Mouse (Mus musculus) mature B cell (primary cell): Measurements from ENCODE around the gene Slc4a1ap.
"Not testable (repeated sequence)": the region's sequence is repeated elsewhere in the genome, so short reads cannot be mapped to it uniquely, and the experiment has no call there.

Source experiments
- in situ Hi-C: fragments of 300-500 bp; cut with MboI; formaldehyde crosslinking; loops from 2 replicates; pipeline ENCODE4 v1.14.3; 2019

Gene Slc4a1ap

DNA sequence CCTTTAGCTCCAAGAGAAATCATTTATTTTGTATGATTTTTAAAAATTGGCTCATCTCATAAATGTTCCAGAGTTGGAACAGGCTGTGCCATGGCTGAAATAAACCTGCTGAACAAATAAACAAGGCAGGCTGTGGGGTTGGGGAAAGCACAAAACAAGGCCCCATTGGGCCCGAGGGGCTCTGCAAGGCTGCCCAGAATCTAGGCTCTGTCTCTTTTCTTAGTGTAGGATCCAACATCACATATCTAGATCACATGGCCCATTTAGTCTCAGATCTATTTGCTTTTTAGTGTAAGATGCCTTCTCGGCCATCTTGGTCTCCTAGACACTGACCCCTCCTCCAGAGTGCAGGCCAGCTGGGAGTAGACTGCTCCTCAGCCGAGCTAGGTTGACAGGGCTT is 39.7 kb downstream of the Slc4a1ap start:
- in situ Hi-C loops, result no loop called here

DNA sequence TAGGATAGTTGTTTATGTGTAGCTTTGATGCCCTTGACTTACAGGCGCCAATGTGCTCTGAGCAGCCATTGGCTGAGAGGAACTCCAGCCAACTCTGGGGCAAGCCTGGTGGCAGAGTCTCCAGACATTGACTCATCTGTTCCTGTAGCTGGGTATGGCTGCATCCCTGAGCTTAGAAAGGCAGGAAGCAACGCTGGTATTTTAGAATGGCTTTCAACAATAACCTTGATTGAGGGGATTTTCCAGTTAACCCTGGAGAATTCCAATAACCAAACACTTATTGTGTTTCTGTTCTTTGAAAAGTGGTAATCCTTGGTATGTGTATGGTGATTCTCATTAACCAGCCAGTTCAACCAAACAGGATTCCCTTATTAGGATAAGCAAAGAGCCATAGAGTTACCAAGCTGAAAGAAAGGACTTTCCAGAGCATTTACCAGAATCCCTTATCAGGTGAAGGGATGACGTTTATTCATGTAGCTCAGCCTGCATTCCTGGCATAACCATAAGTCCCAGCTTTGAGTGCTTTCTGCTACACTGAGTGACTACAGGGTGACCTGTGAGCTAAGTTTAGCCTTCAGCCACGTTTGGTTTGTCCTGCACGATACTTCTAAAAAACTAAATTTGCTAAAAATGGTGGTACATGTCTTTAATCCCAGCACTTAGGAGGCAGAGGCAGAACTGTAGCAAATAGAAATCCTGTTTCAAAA is 41.3 kb downstream of the Slc4a1ap start:
- in situ Hi-C loops, result no loop called here

DNA sequence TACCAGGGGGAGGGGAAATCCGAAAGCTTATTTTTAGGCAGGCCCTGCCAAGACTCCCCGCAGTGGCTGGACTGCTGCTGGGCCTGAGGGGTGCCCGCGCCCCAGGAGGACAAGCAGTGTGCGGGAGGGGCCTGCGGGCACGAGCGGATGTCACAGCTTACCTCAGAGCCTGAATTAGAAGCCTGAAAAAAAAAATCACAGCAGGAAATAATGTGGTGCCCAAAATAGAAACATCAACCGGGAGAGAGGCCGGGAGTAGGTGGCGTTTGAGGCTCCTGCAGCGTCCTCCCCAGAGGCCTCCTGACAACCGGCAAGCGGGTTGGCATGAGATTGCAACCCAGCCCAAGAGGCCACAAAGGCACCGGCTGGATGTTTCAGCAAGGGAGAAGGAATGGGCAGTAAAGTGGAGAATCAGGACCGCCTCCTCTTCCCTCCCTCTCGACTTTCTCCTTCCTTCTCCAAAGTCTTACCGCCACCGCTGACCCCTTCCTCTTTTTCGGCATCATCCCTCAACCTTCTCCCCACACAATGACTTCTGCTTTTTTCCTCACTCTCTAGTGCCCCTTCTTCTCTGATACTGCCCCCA is 44.3 kb downstream of the Slc4a1ap start:
- in situ Hi-C loops, result loop anchor here (10.0 kb wide), 1 partner anchor 564 kb away; the partner anchor contains the start of gene Fosl2

DNA sequence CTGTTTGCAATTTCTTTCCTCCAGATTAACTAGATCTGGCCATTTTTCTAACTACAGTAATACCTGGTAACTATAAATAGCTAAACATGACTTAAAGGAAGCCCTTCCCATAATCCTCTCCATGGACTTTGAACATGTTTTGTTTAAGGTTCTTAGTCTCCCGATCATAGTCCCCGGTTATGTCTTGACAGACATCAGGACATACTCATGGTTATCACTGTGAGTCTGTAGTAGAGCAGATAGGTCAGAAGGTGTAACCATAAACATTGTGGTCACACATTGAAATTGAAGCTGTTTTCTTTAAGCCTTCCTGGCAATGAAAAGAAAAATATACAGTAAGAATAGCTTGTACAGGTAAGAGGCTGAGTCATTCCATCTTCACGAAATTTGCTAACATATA is 46.9 kb downstream of the Slc4a1ap start:
- in situ Hi-C loops, result loop anchor here (10.0 kb wide), 1 partner anchor 561 kb away; the partner anchor contains the start of gene Fosl2

DNA sequence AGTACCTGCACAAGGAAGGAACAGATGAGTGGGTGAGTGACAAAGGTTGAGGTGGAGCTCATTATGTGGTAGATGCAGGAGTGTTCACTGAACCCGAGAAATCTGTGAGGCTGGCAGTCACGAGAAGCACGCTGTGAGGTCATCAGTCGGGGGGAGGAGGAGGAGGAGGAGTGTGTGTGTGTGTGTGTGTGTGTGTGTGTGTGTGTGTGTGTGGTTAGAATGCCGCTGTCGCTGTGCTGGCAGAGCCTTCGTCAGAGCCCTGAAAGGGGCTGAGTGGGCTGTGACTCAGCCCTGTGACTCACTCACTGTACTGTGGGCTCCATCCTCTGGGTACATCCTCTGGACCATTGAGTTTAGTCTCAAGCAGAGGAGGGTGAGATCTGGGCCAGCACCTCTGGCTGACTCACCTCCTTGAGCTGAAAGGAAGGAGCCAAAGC is 49.8 kb downstream of the Slc4a1ap start:
- in situ Hi-C loops, result loop anchor here (10.0 kb wide), 1 partner anchor 558 kb away; the partner anchor contains the start of gene Fosl2

DNA sequence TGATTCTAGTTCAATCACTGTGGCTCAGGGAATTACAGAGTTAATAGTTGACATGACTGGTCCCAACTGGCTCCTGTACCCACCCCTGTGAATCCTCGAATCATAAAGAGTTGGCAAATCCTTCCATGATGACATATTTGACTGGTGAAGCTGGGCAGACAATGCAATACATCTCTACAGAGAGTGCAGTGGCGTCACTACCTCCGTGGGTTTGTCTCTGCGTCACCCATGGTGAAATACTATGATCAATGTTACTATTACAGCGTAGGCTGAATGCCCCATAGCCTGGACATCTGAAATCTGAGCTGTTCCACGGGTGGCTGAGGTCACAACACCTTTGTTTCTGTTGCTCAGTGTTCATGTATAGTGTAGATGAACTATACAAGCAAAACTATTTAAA is 54.5 kb downstream of the Slc4a1ap start:
- in situ Hi-C loops, result no loop called here

DNA sequence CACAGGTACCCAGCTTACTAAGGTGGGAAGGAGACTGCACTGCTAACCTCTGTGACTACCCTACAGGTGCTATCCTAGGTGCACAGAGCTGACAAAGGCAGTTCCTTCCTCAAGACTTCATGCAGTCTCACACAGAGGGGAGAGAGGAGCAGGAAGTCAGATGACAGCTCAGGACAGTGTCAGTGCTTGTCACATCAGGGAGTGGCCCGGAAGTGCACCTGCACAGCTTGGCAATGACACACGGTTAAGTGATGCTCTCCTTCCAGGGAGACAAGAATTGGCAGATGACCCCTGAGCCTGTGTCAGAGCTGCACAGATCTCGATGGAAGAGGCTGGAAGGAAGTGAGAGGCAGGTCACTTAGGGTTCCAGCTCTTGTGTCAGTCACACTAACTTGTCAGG is 55.1 kb downstream of the Slc4a1ap start:
- in situ Hi-C loops, result no loop called here

DNA sequence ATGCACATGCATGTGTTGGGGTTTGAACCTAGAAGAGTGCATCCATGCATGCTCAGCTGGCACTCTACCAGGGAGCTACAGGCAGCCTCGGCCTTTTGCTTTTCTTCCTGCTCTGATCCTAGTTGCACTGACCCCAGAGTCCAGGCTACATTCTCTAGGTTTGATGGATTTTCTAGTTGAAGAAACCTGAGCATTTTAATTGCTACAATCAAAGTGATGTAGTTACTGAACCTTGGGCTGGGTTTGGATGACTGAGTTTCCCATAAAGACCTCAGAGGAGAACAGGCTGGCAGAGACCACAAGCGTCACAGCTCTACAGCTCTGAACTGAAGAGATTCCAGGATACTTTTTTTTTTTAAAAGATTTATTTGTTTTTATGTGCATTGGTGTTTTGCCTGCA is 56.5 kb downstream of the Slc4a1ap start:
- in situ Hi-C loops, result no loop called here

DNA sequence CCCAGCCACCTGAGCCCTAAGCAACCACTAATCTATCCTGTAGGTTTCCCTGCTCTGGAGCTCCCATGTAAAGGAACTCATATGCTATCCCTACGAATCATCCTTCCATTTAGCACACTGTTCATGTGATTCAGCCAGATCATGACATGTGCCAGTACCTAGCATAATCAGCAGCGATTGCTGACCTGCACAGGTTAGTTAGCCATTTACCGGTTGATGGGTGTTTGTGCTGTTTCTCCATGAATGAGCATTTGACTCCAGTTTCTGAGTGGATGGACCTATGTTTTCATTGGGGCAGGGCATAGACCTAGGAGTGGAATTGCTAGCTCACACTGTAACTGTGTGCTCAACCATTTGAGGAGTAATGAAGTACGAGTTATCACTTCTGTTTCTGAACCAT is 58.7 kb downstream of the Slc4a1ap start:
- in situ Hi-C loops, result no loop called here

DNA sequence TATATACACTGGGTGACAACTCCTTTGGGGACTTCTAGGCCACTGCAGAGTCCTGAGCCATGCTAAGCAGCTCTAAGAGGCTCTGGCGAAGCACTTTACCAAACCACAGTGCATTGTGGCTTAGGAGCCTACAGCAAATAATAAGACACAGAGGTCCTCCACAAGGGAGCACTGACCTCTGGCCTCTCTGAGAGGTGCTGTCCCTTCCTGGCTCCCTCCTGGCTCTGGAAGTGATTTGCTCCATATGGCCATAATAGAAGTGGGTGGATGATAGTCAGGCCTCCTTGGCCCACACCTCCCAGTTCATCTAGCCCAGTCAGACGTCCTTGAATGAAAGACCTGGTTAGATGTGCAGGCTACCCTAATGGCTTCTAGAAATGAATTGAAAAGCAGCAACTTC is 61.2 kb downstream of the Slc4a1ap start:
- in situ Hi-C loops, result no loop called here

DNA sequence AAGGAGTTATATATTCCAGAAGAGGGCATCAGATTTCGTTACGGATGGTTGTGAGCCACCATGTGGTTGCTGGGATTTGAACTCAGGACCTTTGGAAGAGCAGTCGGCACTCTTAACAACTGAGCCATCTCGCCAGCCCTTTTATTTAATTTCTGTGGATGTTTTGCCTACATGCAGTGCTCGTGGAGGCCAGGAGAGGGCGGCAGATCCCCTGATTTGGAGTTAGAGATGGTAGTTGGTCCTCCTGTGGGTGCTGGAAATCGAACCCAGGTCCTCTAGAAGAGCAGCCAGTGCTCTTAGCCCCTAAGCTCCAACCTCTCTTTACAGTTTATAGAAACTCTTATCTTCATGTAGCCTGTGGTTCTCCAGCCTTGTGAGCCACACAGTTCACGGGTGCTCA is 61.9 kb downstream of the Slc4a1ap start:
- in situ Hi-C loops, result not testable (repeated sequence)

DNA sequence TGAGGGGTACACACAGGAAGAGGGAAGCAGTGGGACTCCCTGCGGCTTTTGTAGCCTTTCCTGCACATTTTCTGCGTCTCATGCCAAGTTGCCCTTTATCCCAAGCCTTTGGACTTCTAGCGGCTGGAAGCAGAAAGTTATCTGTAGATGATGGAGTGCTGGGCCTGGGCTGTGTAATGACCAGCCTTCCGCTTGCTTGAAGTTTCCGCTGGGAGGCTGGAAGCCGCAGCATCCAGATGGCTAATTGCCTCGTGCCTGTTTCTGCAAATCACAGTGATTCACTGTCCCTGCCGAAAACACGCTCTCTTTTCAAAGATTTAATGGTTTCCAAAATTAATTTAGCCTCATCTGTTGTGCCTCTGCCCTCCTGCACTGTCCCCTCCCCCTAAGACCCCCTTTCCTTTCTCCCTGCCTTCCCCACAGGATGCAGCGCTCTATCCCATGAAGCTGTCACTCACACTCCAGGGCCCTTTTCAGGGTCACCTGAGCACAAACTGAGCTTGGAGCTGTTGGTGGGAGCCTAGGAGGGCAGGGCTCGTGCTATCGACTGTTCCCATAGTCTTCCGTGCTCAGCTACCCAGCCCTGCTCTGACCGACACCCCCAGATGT is 63.0 kb downstream of the Slc4a1ap start:
- in situ Hi-C loops, result no loop called here

DNA sequence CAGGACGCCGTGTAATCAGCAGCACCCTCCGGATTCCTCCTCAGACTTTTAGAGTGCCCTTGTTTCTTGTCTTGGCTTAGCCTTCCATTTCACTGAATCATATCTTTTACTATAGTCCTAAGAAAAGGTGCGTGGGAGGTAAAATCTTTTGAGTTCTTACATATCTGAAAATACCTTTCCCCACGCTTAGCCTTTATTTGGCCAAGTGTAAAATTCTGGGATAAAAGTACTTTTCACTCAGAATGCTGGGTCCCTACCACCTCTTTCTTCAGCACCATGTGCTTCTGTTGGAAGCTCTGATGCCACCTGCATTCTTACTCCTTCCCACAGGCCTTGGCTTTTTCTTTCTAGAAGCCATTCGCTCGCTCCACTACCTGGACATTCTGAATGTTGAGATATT is 64.3 kb downstream of the Slc4a1ap start:
- in situ Hi-C loops, result no loop called here

DNA sequence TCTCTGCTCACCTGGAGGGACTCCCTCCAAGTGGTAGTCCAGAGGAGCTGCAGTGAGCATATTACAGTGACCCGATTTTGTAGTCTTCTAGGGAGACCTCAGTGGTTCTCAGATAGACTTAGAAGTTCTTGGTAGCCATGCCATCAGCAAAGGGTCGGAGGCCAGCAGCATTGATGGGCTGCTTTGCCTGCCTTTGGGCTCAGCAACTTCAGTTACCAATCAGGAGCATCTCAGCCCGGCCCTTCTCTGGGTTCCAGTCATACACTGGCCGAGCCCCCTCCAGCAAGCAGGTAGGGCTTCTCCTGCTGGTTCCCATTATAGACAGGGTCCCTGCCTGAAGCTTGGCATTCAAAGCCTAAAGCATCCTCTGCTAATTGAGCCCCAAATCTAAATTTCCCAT is 69.1 kb downstream of the Slc4a1ap start:
- in situ Hi-C loops, result no loop called here

DNA sequence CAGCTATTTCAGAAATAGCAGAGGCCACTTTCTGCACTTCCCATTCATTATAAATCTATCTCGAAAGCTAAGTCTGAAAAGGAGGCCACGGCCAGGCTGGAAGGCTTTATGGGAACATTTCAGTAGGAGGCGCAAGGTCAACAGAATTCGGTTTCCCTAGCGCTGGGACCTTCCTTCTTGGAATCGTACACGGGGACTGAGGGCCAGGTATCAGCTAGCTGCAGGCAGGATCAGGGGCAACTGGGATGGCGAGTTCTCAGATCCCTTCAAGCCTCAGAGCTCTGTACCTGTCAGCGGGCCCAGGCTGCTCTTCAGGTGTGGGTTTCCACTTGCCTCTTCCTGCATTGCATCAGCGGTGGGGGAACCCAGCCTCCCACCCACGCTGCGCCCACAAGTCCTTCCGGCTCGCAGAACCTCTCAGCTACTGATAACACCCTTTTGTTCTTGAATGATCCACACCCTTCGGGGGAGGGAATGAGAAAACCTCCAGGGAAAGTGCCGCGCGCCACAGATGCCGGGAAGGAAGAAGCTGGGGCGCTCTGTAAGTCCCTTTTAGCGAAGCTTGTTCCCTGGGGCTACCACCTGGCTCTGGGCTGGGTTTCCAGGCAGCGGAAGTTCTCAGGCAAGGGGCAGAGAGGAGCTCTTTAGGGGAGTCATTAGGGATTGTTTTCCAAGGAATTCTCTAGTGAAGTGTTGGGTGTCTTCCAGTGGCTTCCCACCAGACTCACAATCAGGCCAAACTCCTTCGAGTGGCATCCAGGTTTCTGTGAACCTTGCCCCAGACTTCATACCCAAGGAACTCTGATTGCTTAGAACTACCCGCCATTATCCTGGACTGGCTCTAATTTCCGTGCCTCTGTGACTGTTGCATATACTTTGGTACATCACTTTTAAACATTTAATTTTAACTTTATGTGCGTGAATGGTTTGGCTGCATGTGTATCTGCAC is 70.0 kb downstream of the Slc4a1ap start, which contains the start of gene Mrpl33:
Gene Mrpl33, plus strand, starts transcription at position 455 of the 949 bp plus-strand sequence.
- in situ Hi-C loops, result no loop called here

DNA sequence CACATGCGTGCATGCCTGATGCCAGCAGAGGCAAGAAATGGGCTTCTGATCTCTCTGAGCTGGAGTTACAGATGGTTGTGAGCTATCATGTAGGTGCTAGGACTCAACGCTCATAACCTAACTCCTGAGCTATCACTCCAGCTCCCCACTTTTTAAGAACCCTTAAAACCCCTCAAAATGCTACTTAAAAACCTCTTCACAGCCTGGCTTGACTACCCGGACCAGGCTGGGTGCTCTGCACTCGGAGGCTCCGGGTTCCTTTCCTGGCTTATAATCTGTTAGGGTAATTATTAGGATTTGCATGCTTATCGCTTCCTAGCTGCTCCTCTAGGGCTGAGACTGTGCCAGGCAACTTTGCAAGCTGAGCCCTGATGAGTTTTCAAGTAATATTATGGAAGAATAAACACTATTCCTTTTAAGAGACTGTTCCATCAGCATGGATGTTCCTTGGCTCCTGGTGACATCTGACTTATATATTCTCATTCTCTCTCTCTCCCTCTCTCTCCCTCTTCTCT is 70.7 kb downstream of the Slc4a1ap start:
- in situ Hi-C loops, result no loop called here

DNA sequence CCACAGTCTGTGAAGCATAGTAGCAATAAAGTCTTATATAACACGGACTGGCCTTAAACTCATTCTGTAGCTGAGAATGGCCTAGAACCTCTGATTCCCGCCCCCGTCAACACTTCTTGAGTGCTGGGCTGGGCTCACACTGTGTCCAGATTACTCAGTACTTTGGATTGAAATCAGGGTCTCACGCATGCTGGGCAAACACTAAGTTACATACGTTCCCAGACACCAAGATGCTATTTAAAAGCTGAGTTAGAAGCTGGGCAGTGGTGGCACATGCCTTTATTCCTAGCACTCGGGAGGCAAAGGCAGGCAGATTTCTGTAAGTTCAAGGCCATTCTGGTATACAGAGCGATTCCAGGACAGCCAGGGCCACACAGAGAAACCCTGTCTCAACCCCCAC is 71.3 kb downstream of the Slc4a1ap start:
- in situ Hi-C loops, result no loop called here

DNA sequence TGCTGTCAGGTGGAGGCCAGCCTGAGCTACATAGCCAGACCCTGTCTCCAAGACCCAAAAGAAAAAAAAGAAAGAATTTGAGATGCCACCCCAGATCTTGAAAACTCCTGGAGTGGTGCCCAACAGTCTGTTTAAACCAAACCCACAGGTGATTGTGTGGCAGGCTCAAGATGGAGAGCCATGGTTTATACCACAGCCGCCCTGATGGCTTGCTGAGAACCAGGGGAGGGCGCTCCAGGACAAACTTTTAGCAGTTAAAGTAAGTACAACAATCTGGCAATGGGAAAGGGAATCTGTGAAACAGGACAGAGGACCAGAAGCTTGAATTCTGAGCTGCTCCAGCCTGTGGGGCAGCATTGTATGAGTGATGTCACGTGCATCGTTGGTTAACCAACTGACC is 71.8 kb downstream of the Slc4a1ap start:
- in situ Hi-C loops, result no loop called here

DNA sequence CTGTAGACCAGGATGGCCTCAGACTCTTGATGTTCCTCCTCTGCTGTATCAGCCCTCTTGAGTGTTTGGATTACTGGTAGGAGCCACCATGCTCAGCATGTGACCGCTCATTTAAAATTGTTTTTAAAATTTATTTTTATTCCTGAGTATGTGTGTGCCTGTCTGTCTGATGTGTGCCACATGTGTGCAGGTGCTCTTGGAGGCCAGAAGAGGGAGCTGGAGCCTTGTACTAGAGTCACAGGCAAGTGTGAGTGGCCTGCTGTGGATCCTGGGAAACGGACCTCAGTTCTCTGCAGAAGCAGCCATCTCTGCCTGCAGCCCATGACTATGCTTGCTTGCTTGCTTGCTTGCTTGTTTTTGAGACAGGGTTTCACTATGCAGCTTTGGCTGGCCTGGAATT is 72.4 kb downstream of the Slc4a1ap start:
- in situ Hi-C loops, result no loop called here

DNA sequence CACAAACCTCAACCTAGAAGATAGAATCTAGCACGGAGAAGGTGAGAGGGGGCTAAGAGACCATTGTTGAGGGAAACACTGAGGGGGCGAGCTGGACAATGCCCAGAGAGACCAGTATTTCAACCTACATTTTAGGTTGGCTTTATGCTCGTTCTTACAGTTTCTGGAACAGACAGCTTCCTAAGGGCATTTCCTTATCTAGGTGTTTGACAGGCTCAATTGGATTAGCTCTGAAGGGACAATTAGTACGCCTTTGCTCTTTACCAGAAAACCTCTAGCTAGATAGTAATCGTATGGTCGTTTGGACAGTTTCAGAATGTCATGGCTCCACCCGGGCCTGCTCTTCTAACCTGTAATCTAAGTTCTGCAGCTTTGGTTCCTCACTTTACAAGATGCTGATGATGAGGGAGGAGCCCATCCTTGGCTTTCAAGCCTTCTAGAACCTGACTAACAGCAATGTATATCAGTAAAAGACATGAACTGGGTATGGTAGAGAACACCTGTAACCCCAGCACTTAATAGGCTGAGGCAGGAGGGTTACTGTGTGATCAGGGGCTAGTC is 74.4 kb downstream of the Slc4a1ap start:
- in situ Hi-C loops, result no loop called here

DNA sequence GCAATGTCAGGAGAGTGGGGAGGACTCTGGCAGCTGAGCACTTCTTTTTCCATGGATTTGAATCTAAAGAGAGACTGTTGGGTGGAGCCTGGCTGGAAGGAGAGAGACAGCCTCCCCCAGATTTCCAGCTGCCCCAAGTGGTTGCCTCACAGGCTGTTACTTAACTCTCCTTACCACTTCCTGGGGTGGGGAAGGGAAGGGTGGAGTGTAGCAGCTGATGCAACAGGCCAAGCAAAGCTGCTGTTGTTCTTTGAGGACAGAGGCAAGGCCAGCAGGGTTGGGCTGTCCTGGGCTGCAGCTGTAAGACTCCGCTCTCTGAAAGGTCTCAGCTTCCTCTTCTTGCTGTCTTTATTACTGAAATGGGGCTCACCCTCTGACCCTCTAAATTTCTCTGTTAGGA is 75.6 kb downstream of the Slc4a1ap start:
- in situ Hi-C loops, result no loop called here
